Mouse (Mus musculus) thymus, postnatal 10 days (tissue): ENCODE results near the gene Hmgcr.
"Not testable (repeated sequence)": the region's sequence is repeated elsewhere in the genome, so short reads cannot be mapped to it uniquely, and the experiment has no call there.

ENCODE experiments used
- DNase-seq, 2 experiments: peaks; one replicate each; pipeline ENCODE4 v3.0.0; 2021; ENCODE audit warnings: low spot score in 2 of 2

Gene Hmgcr

GRCm38 (mm10) chr13:96671078-96671905, 556 bp upstream of the Hmgcr start:
- no peak for DNase-seq

GRCm38 (mm10) chr13:96670019-96670405, 724 bp downstream of the Hmgcr start:
- no peak for DNase-seq

- no peak for DNase-seq
These were observed 6.2 kb downstream of the Hmgcr start for GRCm38 (mm10) chr13:96664419-96664974.

DNA sequence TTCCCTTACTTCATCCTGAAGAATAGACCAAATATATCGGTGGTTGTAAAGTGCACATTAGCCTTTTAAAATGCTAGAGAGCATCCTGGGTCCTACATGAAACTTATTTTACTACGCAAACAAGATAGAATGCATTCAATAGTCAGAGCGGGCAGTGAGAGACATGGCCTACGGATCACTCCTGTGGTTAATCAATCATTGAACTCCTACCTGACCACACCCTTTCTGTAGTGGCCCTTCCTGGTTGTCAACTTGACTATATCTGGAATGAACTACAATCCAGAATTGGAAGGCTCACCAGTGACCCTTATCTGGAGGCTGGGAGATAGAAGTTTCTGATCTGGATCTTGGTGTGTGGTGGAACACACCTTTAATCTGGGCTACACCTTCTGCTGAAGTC, 7.6 kb downstream of the Hmgcr start:
- DNase-seq, result not testable (repeated sequence)

DNA sequence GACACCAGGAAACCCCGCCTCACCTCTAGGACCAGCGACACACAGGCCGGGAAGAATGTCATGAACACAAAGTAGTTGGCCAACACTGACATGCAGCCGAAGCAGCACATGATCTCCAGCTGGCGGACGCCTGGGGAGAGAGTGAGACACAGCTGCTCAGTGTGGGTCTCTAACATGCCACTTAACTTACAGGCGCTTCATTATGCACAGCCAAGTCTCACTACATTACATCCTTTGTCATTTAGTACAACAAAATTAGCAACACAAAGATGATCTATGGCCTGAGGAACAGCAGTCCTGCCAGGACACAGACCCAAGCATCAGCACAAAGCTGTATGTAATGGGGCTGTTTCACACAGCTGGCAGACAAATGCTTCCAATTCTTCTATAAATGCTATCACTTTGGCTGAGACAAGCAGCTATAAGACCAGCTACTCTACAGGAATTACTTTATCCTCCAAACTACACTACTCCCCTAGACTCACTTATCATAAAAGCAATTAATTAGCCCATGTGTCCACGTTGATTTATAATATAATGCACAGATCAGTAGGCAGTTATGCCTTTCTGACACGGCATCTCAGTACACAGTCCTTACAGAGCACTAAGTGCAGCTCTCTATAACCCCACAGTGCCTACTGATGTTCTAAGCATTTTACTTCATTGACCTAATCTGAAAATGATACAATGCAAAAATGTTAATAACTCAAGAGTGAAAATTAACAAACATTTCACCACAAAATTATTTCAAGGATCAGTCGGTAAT, 10.5 kb downstream of the Hmgcr start:
- no peak for DNase-seq

GRCm38 (mm10) chr13:96658936-96659335, 11.8 kb downstream of the Hmgcr start:
- DNase-seq, result no peak

DNA sequence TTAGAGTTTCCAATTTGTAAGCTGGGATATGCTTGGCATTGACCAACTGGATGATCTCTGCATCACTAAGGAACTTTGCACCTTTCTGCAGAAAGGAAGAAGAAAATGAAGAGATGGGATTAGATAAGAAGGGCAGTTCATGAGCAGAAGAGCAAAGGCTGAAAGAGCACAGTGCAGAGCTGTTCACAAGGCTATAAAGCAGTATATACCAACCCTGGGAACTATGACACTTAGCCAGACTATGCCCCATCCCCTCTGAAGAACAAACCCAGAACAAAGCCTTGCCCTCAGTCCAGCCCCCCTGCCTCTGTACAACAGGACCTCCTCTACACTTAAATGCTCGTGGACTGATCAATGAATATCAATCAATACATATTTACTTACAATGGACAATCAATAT, 14.1 kb downstream of the Hmgcr start:
- DNase-seq, result no peak

DNA sequence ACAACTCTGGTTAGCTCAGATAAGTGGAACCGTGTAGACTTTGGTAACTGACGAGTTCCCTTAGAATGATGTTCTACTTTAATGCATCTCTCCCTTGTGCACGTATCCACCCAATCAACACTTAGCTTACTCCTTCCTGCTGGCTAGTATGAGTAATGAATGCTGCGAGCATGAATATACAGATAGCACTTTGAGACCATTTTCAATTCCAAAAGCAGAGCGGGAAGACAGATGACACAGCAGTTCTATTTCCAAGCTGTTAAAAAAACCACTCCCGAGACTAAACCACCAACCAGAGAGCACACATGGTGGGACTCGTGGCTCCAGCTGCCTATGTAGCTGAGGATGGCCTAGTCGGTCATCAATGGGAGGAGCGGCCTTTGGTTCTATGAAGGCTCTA, 17.7 kb downstream of the Hmgcr start:
- DNase-seq, result no peak

DNA sequence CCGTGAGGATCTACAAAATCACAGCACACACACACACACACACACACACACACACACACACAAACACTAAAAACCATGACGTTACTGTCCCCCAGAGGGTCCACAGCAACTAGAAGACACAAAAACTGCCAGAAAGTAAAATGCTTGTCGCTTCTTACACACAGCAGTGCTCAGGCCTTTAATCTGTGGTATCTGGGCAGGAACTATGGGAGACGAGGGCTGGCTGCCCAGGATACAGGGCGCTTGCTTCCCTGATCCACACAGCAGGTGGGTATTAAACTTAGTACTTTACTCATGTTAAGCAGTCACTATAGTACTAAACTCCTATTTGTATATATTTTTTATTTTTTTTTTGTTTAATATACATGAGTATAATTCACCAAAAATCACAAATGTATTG, 24.9 kb downstream of the Hmgcr start:
- no peak for DNase-seq

DNA sequence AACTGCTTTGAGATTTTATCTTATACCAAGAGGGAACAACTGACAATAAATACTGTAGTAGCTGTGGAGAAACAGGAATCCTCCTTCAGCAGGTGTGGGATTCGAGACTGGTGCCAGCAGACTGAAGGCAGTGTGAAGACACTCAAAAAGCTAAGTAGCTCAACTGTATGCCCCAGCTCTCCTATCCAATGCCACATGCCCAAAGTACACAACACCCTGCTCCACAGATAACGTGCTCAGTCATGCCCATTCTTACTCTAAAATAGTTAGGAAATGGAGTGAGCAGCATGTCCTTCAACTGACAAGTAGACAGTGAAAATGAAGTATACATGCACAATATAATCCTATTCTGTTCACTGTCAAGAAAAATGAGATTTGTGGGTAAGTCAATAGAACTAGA, 26.6 kb downstream of the Hmgcr start:
- DNase-seq, result no peak

GRCm38 (mm10) chr13:96630396-96630795, 40.3 kb downstream of the Hmgcr start:
- DNase-seq, result no peak

DNA sequence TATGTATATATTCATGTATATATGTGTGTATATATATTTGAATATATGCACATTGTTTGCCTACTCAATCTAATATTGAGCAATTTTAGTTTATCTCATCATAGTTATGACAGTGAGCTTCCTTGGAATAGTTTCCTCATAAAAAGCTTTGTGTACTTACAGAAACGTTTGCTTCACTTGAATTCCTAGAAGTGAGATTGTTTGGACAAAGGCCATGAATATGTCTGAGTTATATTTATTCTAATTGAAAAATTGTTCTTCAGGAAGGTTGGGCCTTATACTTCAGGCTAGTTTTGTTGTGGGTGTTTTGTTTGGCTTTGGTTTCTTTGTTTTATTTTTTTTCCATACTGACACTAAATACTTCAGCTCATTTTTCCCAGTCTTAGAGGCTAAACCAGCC, 49.8 kb downstream of the Hmgcr start:
- DNase-seq, result no peak

DNA sequence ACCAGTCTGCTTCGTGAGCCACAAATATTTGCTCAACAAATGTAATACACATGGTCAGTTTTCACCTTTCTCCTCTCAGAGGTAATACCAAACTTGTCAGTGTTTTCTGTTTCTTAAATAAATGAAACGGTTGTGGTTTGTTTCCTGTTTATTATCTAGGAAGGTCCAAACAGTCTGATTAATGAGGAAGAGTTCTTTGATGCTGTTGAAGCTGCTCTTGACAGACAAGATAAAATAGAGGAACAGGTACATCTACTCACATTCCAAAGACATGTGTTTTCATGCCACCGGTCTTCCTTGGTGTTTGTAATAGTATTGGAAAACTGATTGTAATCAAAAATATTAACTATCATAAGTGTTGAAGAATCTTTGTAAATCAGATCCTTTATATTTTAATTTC, 56.1 kb downstream of the Hmgcr start:
- no peak for DNase-seq

DNA sequence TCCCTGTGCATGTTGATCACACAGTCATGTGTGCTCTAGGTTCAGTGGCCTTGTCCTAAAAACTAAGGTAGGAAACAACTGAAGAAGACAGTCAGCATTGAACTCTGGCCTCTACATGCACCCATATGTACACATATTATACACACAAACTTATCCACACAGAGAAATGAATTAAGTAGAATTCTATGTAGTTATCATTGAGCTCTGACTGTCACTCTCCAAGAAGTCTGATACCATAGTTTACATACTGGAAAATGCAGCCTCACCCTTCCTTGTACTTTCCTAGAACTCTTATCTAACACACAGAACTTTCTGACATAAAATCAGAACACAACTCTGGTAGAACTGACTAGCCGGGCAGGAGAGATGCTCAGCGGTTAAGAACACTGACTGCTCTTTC, 66.5 kb downstream of the Hmgcr start:
- DNase-seq, result no peak

- no peak for DNase-seq
These were observed 71.6 kb downstream of the Hmgcr start for GRCm38 (mm10) chr13:96599182-96599581.
